Mouse (Mus musculus) embryonic stem cell, embryonic (primary cell): ENCODE results near the gene Zfp592.

ENCODE experiments used
- CTCF ChIA-PET, 4 experiments: fragments of 300-600 bp in 2 of 4; fragments of 350-600 bp in 2 of 4; sonication (Branson Sonifier 250); formaldehyde crosslinking; loops; one replicate each; lab custom pipeline; 2022; ENCODE audit warnings: inconsistent platforms in 2 of 4; lab: Charles Lee
- POLR2A ChIA-PET, 4 experiments: fragments of 300-600 bp in 2 of 4; fragments of 350-600 bp in 2 of 4; sonication (Branson Sonifier 250); formaldehyde crosslinking; loops; one replicate each; lab custom pipeline; 2022; ENCODE audit warnings: antibody characterized with exemption in 4 of 4, inconsistent platforms in 1 of 4; lab: Charles Lee

Gene Zfp592

DNA sequence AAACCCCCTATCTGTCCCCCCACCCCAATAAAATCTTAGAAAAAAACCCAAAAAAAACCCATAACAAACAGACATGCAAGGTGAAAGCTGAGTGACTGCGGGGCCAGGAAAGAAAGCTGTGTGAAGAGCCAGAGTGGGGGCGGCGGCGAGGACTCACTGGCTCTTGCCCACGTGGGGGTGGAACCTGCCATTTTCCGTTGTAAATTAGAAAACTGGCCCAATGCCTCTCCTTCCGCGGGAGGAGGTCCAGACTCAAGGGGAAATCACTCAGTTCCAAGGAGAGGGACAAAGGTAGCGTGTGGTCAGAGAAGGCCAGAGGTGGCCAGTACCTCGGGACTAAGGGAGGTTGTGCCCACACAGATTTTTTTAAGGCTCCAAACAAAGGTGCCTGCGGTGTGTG is 68.5 kb downstream of the Zfp592 start:
- CTCF ChIA-PET, result interaction anchor here (0.6 to 3.3 kb wide), 5 partner anchors 61 to 486 kb away, joined by 3 to 20 read pairs (median 16); no protein-coding TSS in a partner anchor
- POLR2A ChIA-PET, result interaction anchor here in 3 of 4 experiments (0.5 to 8.4 kb wide), 24 partner anchors 8 to 643 kb away, joined by 3 to 82 read pairs (median 7); partner anchors contain the start of genes Sec11a (in 1 of the 3) and Zfp592 (in 1 of the 3)

DNA sequence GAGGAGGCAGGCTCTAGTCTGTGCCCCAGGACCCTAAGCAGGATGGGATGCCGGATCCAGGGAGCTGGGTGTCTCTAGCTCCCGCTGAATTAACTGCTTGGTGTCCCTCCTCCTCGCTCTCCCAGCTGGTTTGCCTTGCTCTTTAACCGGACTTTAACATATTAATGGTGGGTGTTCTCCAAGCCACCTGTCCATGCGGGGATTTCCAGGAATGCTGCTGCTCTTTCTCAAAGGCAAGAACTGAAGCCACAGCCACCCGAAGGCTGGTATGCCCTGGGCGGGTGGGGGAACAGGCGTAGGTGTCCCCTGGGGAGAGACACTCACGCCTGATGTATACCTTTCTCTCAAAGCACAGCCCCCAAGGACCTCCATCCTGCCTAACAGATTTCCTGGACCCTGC is 69.9 kb downstream of the Zfp592 start:
- CTCF ChIA-PET, result interaction anchor here in 3 of 4 experiments (0.6 to 3.0 kb wide), 10 partner anchors 92 to 639 kb away, joined by 3 to 9 read pairs (median 3); partner anchors contain the start of gene Sec11a (in 2 of the 3)
- POLR2A ChIA-PET, result interaction anchor here (0.5 to 8.4 kb wide), 104 partner anchors 9 to 660 kb away, joined by 3 to 82 read pairs (median 5); partner anchors contain the start of genes Sec11a (in 3 of the 4), Nmb (in 2 of the 4), Wdr73 (in 2 of the 4) and Rps17 (in 1 of the 4)

- CTCF ChIA-PET, result no interaction called here
- POLR2A ChIA-PET, result interaction anchor here in 2 of 4 experiments (0.9 to 1.8 kb wide), 11 partner anchors 9 to 223 kb away, joined by 3 to 12 read pairs (median 5); partner anchors contain the start of gene Zscan2 (in 1 of the 2)
Observed at GRCm38 (mm10) chr7:81066714-81067113, 73.2 kb downstream of the Zfp592 start.

DNA sequence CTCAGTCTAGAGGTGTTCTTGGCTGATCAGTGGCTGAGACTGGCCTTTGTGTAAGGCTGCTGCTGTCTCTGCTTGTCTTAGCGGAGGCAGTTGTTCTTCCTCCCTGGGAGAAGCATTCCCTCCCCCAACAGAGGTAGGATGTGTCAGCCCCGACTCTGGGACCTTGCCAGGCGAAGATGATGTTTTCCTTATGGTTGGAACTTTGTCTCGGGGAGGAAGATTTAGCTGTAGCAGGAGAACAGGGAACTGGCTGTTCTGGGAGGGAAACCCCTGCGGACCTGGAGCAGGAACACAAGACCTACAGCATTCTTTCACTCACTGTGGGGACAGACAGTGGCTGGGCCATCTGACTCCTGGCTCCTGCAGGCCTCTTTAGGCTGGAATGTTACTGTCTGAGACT is 79.0 kb downstream of the Zfp592 start:
- POLR2A ChIA-PET, result interaction anchor here in 1 of 4 experiments (1.1 to 3.9 kb wide), 3 partner anchors 9 to 28 kb away, joined by 3 to 20 read pairs (median 3); no protein-coding TSS in a partner anchor
- CTCF ChIA-PET, result interaction anchor here in 2 of 4 experiments (0.7 to 2.9 kb wide), 2 partner anchors 82 to 83 kb away, joined by 3 to 14 read pairs; no protein-coding TSS in a partner anchor

GRCm38 (mm10) chr7:81073273-81073672 is 79.8 kb downstream of the Zfp592 start:
- CTCF ChIA-PET, result interaction anchor here (0.6 to 2.9 kb wide), 8 partner anchors 8 to 517 kb away, joined by 3 to 14 read pairs (median 3); no protein-coding TSS in a partner anchor

GRCm38 (mm10) chr7:81074546-81074945 is 81.1 kb downstream of the Zfp592 start:
- POLR2A ChIA-PET, result interaction anchor here (0.7 to 4.4 kb wide), 24 partner anchors 7 to 264 kb away, joined by 3 to 24 read pairs (median 4); no protein-coding TSS in a partner anchor

More at GRCm38 (mm10) chr7:81073273-81073672, 79.8 kb downstream of the Zfp592 start:
- POLR2A ChIA-PET, result interaction anchor here (0.6 to 3.9 kb wide), 14 partner anchors 10 to 553 kb away, joined by 3 to 20 read pairs (median 3); no protein-coding TSS in a partner anchor

DNA sequence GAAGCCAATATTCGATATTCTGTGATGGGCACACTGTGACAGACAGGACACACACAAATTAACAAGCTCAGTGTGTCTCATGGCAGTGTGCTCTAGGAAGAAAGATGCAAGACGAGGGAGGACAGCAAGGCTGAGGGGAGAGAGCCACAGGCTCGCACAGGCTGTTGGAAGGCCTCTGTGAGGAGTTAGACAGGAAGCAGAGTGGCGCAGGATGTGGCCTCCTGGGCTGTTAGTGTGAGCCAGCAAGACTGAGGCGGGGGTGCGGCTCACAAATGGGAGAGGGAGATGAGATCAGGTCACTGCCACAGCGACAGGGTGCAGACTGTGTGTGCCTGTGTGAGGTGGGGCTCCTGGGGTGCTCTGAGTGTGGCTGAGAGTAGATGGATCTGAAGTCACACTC is 81.8 kb downstream of the Zfp592 start:
- CTCF ChIA-PET, result interaction anchor here (0.6 to 2.9 kb wide), 7 partner anchors 14 to 218 kb away, joined by 3 to 14 read pairs (median 4); no protein-coding TSS in a partner anchor

More at GRCm38 (mm10) chr7:81074546-81074945, 81.1 kb downstream of the Zfp592 start:
- CTCF ChIA-PET, result interaction anchor here in 1 of 4 experiments (0.6 to 2.9 kb wide), 4 partner anchors 60 to 248 kb away, joined by 3 to 14 read pairs (median 4); no protein-coding TSS in a partner anchor

DNA sequence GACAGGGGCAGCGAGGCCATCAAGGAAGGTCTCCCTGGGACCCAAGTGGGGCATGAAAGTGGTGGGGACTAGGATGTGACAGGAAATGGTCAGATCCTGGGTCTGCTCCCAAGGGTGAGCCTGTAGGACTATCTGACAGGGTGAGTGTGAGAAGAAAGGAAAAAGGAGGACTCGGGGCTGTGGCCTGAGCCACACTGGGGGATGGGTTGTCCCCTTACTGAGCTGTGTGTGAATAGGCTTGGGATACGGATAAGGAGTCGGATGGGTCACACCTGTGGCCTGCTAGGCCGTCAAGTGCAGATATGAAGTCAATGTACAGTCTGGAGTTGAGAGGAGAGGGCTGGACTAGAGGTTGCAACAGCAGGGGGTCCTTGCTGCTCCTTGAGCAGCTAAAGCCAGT is 82.3 kb downstream of the Zfp592 start:
- CTCF ChIA-PET, result interaction anchor here in 2 of 4 experiments (0.6 to 2.8 kb wide), 5 partner anchors 17 to 219 kb away, joined by 3 to 7 read pairs (median 3); no protein-coding TSS in a partner anchor
- POLR2A ChIA-PET, result interaction anchor here in 3 of 4 experiments (1.0 to 4.4 kb wide), 21 partner anchors 9 to 219 kb away, joined by 3 to 24 read pairs (median 5); no protein-coding TSS in a partner anchor

More for the DNA sequence above, 81.8 kb downstream of the Zfp592 start:
- POLR2A ChIA-PET, result interaction anchor here (0.7 to 4.4 kb wide), 26 partner anchors 8 to 218 kb away, joined by 3 to 24 read pairs (median 4); no protein-coding TSS in a partner anchor

DNA sequence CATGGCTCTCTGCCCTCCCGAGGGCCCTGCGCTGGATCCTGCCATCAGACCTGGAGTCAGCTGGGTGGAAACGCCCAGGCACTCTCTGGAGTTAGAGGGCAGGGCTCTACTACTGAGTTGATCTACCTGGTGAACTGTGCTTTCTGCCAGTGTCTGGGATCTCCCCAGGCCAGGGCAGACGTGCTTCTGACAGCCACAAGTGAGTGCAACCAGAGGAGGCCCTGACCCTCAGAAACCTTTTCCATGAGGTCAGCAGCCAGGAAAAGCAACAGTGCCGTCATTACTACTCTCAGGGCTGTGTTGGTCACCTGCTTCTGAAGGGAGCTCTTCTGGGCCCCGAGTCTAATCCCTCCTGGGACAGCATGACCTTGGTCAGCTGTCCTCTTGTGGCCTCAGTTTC is 83.5 kb downstream of the Zfp592 start:
- CTCF ChIA-PET, result interaction anchor here in 1 of 4 experiments (0.6 to 2.8 kb wide), 3 partner anchors 78 to 220 kb away, joined by 3 to 7 read pairs (median 4); no protein-coding TSS in a partner anchor
- POLR2A ChIA-PET, result interaction anchor here in 3 of 4 experiments (0.7 to 4.4 kb wide), 18 partner anchors 9 to 135 kb away, joined by 3 to 24 read pairs (median 5); partner anchors contain the start of gene Alpk3 (in 2 of the 3)

DNA sequence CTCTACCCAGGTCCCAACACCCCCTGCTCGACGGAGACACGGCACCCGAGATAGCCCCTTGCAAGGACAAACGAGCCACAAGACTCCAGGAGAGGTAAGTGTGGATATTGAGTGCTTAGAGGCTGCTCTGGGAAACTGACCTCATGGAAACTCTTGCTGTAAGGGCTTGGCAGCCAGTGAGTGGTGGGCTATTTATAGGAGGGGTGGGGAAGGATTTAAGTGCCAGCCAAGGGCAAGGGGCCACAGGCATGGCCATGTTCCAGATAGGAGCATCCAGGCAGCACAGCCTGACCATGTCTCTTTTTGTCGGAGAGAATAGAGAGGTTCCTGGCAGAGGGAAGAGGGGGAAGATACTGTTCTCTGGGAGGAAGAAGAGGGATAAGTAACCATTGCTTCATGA is 85.3 kb downstream of the Zfp592 start:
- CTCF ChIA-PET, result interaction anchor here in 2 of 4 experiments (0.6 to 1.3 kb wide), 2 partner anchors 11 to 77 kb away, joined by 3 read pairs; no protein-coding TSS in a partner anchor
- POLR2A ChIA-PET, result interaction anchor here (0.5 to 3.6 kb wide), 8 partner anchors 15 to 261 kb away, joined by 3 to 19 read pairs (median 3); partner anchors contain the start of gene Alpk3 (in 1 of the 4)

DNA sequence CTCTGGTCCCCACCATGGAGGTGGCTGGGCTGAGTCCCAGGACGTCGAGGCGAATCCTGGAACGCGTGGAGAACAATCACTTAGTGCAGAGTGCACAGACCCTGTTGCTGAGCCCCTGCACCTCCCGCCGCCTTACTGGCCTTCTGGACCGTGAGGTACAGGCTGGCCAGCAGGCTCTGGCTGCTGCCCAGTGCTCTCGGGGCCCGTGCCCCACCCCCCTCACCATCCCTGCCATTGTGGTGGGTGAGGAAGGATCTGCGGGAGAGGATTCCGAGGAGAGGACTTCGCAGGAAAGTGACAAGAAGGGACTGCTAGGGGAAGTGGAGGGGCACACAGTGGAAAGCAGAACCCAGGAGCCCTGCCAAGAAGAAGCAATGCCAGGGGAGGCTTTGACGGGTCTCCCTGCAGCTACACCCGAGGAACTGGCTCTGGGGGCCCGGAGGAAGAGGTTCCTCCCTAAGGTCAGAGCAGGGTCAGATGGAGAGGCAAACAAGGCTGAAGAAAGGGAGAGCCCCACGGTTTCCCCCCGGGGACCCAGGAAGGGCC is 100.0 kb downstream of the Zfp592 start:
- POLR2A ChIA-PET, result interaction anchor here (0.6 to 4.5 kb wide), 46 partner anchors 8 to 394 kb away, joined by 3 to 38 read pairs (median 5); partner anchors contain the start of genes Rps17 (in 1 of the 4), Sec11a (in 1 of the 4), Slc28a1 (in 1 of the 4) and Wdr73 (in 1 of the 4)

DNA sequence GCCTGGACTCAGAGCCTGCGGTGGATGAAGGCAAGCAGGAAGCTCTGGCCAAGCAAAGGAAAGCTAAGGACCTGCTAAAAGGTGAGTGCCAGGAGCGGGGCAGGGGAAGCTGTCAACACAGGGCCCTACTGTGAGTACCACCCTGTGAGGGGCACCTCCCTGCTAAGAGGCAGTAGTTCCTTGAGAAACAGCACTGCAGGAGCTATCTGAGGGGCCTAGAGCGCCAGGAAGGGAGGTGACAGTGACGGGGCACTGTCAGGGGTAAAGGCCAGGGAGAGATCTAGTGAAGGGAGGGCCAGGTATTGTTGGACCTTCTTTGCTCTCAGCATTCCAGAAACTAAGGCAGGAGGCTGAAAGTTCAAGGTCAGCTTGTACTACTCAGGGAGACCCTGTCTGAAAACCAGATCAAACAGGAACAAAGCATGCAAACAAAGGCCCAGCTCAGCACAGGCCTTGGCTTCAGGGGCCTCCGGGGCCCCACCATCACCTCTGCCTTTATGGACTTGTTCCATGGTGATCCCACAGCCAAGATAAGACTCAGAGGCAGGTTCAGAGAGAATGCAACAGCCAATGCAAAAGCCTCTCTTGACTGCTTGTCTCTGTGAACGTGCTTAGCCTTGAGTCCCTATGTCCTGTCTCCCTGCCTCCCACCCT is 100.8 kb downstream of the Zfp592 start:
- ChIA-PET CTCF (interaction anchor here in 3 of 4 experiments (0.6 to 2.1 kb wide), 7 partner anchors 17 to 220 kb away, joined by 3 to 6 read pairs (median 3); no protein-coding TSS in a partner anchor), POLR2A (interaction anchor here (0.6 to 4.5 kb wide), 71 partner anchors 8 to 394 kb away, joined by 3 to 38 read pairs (median 4); partner anchors contain the start of genes Wdr73 (in 2 of the 4), Alpk3 (in 1 of the 4), Rps17 (in 1 of the 4) and Sec11a (in 1 of the 4))

More for the DNA sequence above, 100.0 kb downstream of the Zfp592 start:
- CTCF ChIA-PET, result interaction anchor here in 3 of 4 experiments (0.7 to 2.1 kb wide), 5 partner anchors 17 to 90 kb away, joined by 3 to 6 read pairs (median 3); no protein-coding TSS in a partner anchor
